Mouse (Mus musculus) thymus, postnatal 4 days (tissue): ENCODE data around the gene Cttnbp2.
"Not testable (repeated sequence)": the region's sequence is repeated elsewhere in the genome, so short reads cannot be mapped to it uniquely, and the experiment has no call there.

Experiments
- DNase-seq: peaks from one replicate; pipeline ENCODE4 v3.0.0; 2021

Gene Cttnbp2

GRCm38 (mm10) chr6:18411505-18412225 lies 103.0 kb downstream of the Cttnbp2 start:
- DNase-seq, result no peak

GRCm38 (mm10) chr6:18408445-18408844 lies 106.2 kb downstream of the Cttnbp2 start:
- DNase-seq, result no peak

- no peak for DNase-seq
Measured at GRCm38 (mm10) chr6:18401066-18401674, 113.5 kb downstream of the Cttnbp2 start.

GRCm38 (mm10) chr6:18381380-18381779 lies 133.3 kb downstream of the Cttnbp2 start:
- DNase-seq, result no peak

- no peak for DNase-seq
Measured at GRCm38 (mm10) chr6:18380300-18381202, 134.1 kb downstream of the Cttnbp2 start.

GRCm38 (mm10) chr6:18377755-18378154 lies 136.9 kb downstream of the Cttnbp2 start:
- DNase-seq, result not testable (repeated sequence)

- DNase-seq, result no peak
Measured at GRCm38 (mm10) chr6:18374744-18375143, 139.9 kb downstream of the Cttnbp2 start.

- no peak for DNase-seq
Measured at GRCm38 (mm10) chr6:18373652-18374051, 141.0 kb downstream of the Cttnbp2 start.

GRCm38 (mm10) chr6:18372447-18373228 lies 142.0 kb downstream of the Cttnbp2 start:
- peak; percentile 81 for DNase-seq

GRCm38 (mm10) chr6:18369723-18370122 lies 144.9 kb downstream of the Cttnbp2 start:
- no peak for DNase-seq

GRCm38 (mm10) chr6:18369054-18369453 lies 145.6 kb downstream of the Cttnbp2 start:
- DNase-seq, result no peak

- no peak for DNase-seq
Measured at GRCm38 (mm10) chr6:18362232-18362631, 152.4 kb downstream of the Cttnbp2 start.

- no peak for DNase-seq
Measured at GRCm38 (mm10) chr6:18360955-18361354, 153.7 kb downstream of the Cttnbp2 start.

- no peak for DNase-seq
Measured at GRCm38 (mm10) chr6:18360154-18360553, 154.5 kb downstream of the Cttnbp2 start.

GRCm38 (mm10) chr6:18349153-18349858 lies 165.3 kb downstream of the Cttnbp2 start:
- no peak for DNase-seq

- DNase-seq, result no peak
Measured at GRCm38 (mm10) chr6:18344272-18344671, 170.4 kb downstream of the Cttnbp2 start.

- no peak for DNase-seq
Measured at GRCm38 (mm10) chr6:18338307-18338706, 176.3 kb downstream of the Cttnbp2 start.

GRCm38 (mm10) chr6:18335393-18335792 lies 179.2 kb downstream of the Cttnbp2 start:
- DNase-seq, result no peak

- no peak for DNase-seq
Measured at GRCm38 (mm10) chr6:18322950-18323349, 191.7 kb downstream of the Cttnbp2 start.
